Mouse (Mus musculus): ENCODE measurements around the gene Prr11. TPM values are rescaled to one million over a fixed set of nuclear protein-coding genes. Genes with fewer than 3 reads are reported as not detected.

Prr11 gene
- 14.7 and 23.8 TPM in 2 replicates for polyA plus RNA-seq (2012; rRNA removed)

GRCm38 (mm10) chr11:87108409-87108754 is at the start of gene Prr11:
TSS of gene Prr11 (minus strand) at chr11:87108708.

GRCm38 (mm10) chr11:87126824-87127816 is 18.6 kb upstream of the Prr11 start, which contains the start of gene Trim37:
TSS of gene Trim37 (plus strand) at chr11:87127077.

GRCm38 (mm10) chr11:87108755-87109518 is 429 bp upstream of the Prr11 start, which contains the start of gene Ska2:
TSS of gene Ska2 (plus strand) at chr11:87109234.

GRCm38 (mm10) chr11:87086290-87086984 is 22.1 kb downstream of the Prr11 start, which contains the start of gene Smg8:
TSS of gene Smg8 (minus strand) at chr11:87086774.

GRCm38 (mm10) chr11:87073866-87074440 is 34.6 kb downstream of the Prr11 start, which contains the start of gene Gdpd1:
TSS of gene Gdpd1 (minus strand) at chr11:87074062.

Other genes starting within 250 kb of the Prr11 start
- gene Ypel2, start 115.0 kb downstream of the Prr11 start, polyA plus RNA-seq (2012; rRNA removed): 5.4 and 8.1 TPM in 2 replicates
- 32.8 and 34.9 TPM in 2 replicates for gene Gdpd1, start 34.6 kb downstream of the Prr11 start, polyA plus RNA-seq (2012; rRNA removed)
- 19.0 and 19.8 TPM in 2 replicates for gene Smg8, start 21.9 kb downstream of the Prr11 start, polyA plus RNA-seq (2012; rRNA removed)
- gene Ska2, start 526 bp upstream of the Prr11 start, polyA plus RNA-seq (2012; rRNA removed): 94.7 and 109 TPM in 2 replicates
- gene Trim37, start 18.4 kb upstream of the Prr11 start, polyA plus RNA-seq (2012; rRNA removed): 39.1 and 66.8 TPM in 2 replicates